Mouse (Mus musculus) midbrain, embryonic 15.5 days (tissue): ENCODE results near the gene Krt88. TPM values are rescaled to one million over a fixed set of nuclear protein-coding genes. Genes with fewer than 3 reads are reported as not detected.

Experiments
- ATAC-seq: fragments of 200-750 bp; cut with Nextera tagmentation; replicated peaks from 2 replicates; pipeline ENCODE4 v1.8.0; 2017; ENCODE audit warnings: moderate TSS enrichment
- H3K27ac ChIP-seq: fragments of 300-500 bp; sonication (generic); 2 replicates; pipeline ENCODE4 v1.5.1; 2015; ENCODE audit warnings: mild to moderate bottlenecking, inconsistent platforms
- H3K27me3 ChIP-seq: fragments of 300-500 bp; sonication (generic); replicated peaks from 2 replicates; pipeline ENCODE4 v1.6.1; 2015; ENCODE audit warnings: inconsistent platforms
- H3K36me3 ChIP-seq: fragments of 300-500 bp; sonication (generic); replicated peaks from 2 replicates; pipeline ENCODE4 v1.6.1; 2015; ENCODE audit warnings: inconsistent platforms
- H3K4me1 ChIP-seq: fragments of 300-500 bp; sonication (generic); 2 replicates; pipeline ENCODE4 v1.6.1; 2015; ENCODE audit warnings: inconsistent platforms
- H3K4me2 ChIP-seq: fragments of 300-500 bp; sonication (generic); 2 replicates; pipeline ENCODE4 v1.6.1; 2015; ENCODE audit warnings: inconsistent platforms, mild to moderate bottlenecking, moderate library complexity
- H3K4me3 ChIP-seq: fragments of 300-500 bp; sonication (generic); 2 replicates; pipeline ENCODE4 v1.5.1; 2015; ENCODE audit warnings: mild to moderate bottlenecking, inconsistent platforms
- H3K9ac ChIP-seq: fragments of 300-500 bp; sonication (generic); 2 replicates; pipeline ENCODE4 v1.6.1; 2015; ENCODE audit warnings: mild to moderate bottlenecking, inconsistent platforms
- H3K9me3 ChIP-seq: fragments of 300-500 bp; sonication (generic); 2 replicates; pipeline ENCODE4 v1.6.1; 2016; ENCODE audit warnings: inconsistent platforms
- WGBS: fragments of 180-500 bp; shearing (Covaris S2); methylation state at CpG from one replicate; pipeline ENCODE4 v1.1.7; 2015; ENCODE audit warnings: mixed read lengths; 5-methylcytosine and 5-hydroxymethylcytosine counted together
- polyA plus RNA-seq: library from polyadenylated mRNA; unstranded; fragments of >200 nt; fragmentation: Nextera tagmentation; extraction: Ambion mirVana; gene quantifications from 2 replicates; pipeline ENCODE4 v1.2.1, GENCODE M21; 2015

The Krt88 gene
- polyA plus RNA-seq = not detected in 2 replicates

GRCm38 (mm10) chr15:101447444-101447843, at the start of gene Krt88:
Gene Krt88 (plus strand): TSS chr15:101447744.
- no peaks in the 10 kb centered on the region for H3K27me3 ChIP-seq
- H3K4me1 ChIP-seq = no peaks in the 10 kb centered on the region
- H3K9me3 ChIP-seq = no peaks in the 10 kb centered on the region
- H3K4me3 ChIP-seq = no peak within 1 kb of the TSS
- no peak for ATAC-seq
- H3K27ac ChIP-seq = no peak within 1 kb of the TSS
- WGBS = 84% methylated on average over 2 of the region's 2 CpGs
- no peak within 1 kb of the TSS for H3K9ac ChIP-seq
- no peaks in the 10 kb centered on the region for H3K36me3 ChIP-seq
- no peak within 1 kb of the TSS for H3K4me2 ChIP-seq

- H3K36me3 ChIP-seq = no peaks in the 10 kb centered on the region
- no peaks in the 10 kb centered on the region for H3K4me1 ChIP-seq
- no peaks in the 10 kb centered on the region for H3K9me3 ChIP-seq
- no peak overlapping the region for H3K27ac ChIP-seq
- no peak overlapping the region for H3K4me3 ChIP-seq
- no peak overlapping the region for H3K9ac ChIP-seq
- H3K27me3 ChIP-seq = no peaks in the 10 kb centered on the region
- WGBS = 85% methylated on average over 8 of the region's 8 CpGs
- no peak overlapping the region for H3K4me2 ChIP-seq
- no peak for ATAC-seq
Measured at GRCm38 (mm10) chr15:101398269-101398668, 49.3 kb upstream of the Krt88 start.

- no peak within 1 kb of the TSS for H3K4me3 ChIP-seq
- no peaks in the 10 kb centered on the region for H3K36me3 ChIP-seq
- no peaks in the 10 kb centered on the region for H3K9me3 ChIP-seq
- H3K9ac ChIP-seq = no peak within 1 kb of the TSS
- H3K4me2 ChIP-seq = no peak within 1 kb of the TSS
- WGBS = 54% methylated on average over 2 of the region's 2 CpGs
- H3K27me3 ChIP-seq = peaks cover 10% of the 10 kb centered on the region
- ATAC-seq = no peak
- no peak within 1 kb of the TSS for H3K27ac ChIP-seq
- H3K4me1 ChIP-seq = peaks cover 3% of the 10 kb centered on the region; the same call in 1 of the 2 replicates
Measured at GRCm38 (mm10) chr15:101410775-101411174, 36.8 kb upstream of the Krt88 start, which contains the start of gene Krt7. Gene Krt7 (plus strand): TSS chr15:101411043.

- no peak overlapping the region for H3K27ac ChIP-seq
- WGBS = 33% methylated on average over 31 of the region's 31 CpGs
- no peak overlapping the region for H3K4me2 ChIP-seq
- H3K27me3 ChIP-seq = peaks cover 10% of the 10 kb centered on the region
- no peaks in the 10 kb centered on the region for H3K9me3 ChIP-seq
- no peak overlapping the region for H3K9ac ChIP-seq
- no peaks in the 10 kb centered on the region for H3K36me3 ChIP-seq
- no peak for ATAC-seq
- H3K4me3 ChIP-seq = no peak overlapping the region
- peaks cover 3% of the 10 kb centered on the region; the same call in 1 of the 2 replicates for H3K4me1 ChIP-seq
Measured at GRCm38 (mm10) chr15:101412188-101412587, 35.4 kb upstream of the Krt88 start.

- H3K36me3 ChIP-seq = no peaks in the 10 kb centered on the region
- H3K27me3 ChIP-seq = peaks cover 10% of the 10 kb centered on the region
- no peak overlapping the region for H3K4me2 ChIP-seq
- H3K9me3 ChIP-seq = no peaks in the 10 kb centered on the region
- H3K27ac ChIP-seq = no peak overlapping the region
- WGBS = 51% methylated on average over 7 of the region's 7 CpGs
- ATAC-seq = no peak
- no peak overlapping the region for H3K9ac ChIP-seq
- peaks cover 3% of the 10 kb centered on the region; the same call in 1 of the 2 replicates for H3K4me1 ChIP-seq
- H3K4me3 ChIP-seq = no peak overlapping the region
Measured at GRCm38 (mm10) chr15:101413916-101414635, 33.5 kb upstream of the Krt88 start.

- no peaks in the 10 kb centered on the region for H3K36me3 ChIP-seq
- no peak for ATAC-seq
- 42% methylated on average over 11 of the region's 11 CpGs for WGBS
- no peak overlapping the region for H3K9ac ChIP-seq
- no peak overlapping the region for H3K27ac ChIP-seq
- H3K4me3 ChIP-seq = no peak overlapping the region
- peaks cover 3% of the 10 kb centered on the region; the same call in 1 of the 2 replicates for H3K4me1 ChIP-seq
- H3K27me3 ChIP-seq = peaks cover 10% of the 10 kb centered on the region
- no peak overlapping the region for H3K4me2 ChIP-seq
- no peaks in the 10 kb centered on the region for H3K9me3 ChIP-seq
Measured at GRCm38 (mm10) chr15:101414807-101415565, 32.6 kb upstream of the Krt88 start.

DNA sequence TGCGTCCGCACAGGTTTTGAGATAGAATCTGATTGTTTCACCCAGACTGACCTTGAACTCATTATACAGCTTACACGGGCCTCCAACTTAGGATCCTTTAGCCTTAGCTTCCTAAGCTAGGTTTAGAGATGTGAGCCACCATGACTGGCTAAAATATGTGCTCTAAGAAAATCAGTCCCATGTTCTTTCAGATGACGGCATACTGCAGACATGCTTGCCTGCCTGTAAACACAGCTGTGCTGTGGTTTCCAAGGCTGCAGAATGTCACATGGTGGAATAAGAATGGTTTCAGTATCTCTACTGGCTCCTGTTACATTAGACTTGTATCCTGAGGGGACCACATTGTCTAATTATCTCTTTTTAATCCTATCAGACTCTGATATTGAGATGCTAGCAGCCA, 28.6 kb upstream of the Krt88 start:
- H3K4me3 ChIP-seq = no peak overlapping the region
- no peak overlapping the region for H3K27ac ChIP-seq
- H3K27me3 ChIP-seq = no peaks in the 10 kb centered on the region
- no peak overlapping the region for H3K9ac ChIP-seq
- WGBS = 81% methylated on average over 4 of the region's 4 CpGs
- H3K4me2 ChIP-seq = no peak overlapping the region
- no peaks in the 10 kb centered on the region for H3K9me3 ChIP-seq
- no peak for ATAC-seq
- no peaks in the 10 kb centered on the region for H3K36me3 ChIP-seq
- peaks cover 3% of the 10 kb centered on the region; the same call in 1 of the 2 replicates for H3K4me1 ChIP-seq

DNA sequence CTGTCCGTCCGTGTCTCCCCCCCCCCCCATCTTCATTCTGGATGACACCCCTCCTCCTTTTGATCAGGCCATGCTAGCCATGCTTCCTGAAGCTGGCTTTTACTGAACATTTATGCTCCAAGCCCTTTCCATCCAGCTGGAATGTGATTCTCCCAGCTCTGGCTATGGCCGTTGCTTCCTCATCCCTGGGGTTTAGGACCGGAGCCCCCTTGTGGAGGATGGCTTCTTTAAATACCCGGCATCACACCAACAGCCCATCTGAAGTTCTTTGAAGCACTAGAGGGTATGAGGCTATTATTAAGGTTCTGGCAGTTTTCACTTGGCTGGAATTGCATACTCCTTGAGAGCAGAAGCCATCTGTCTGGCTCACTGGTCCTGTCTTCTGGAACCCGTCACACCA, 26.6 kb upstream of the Krt88 start:
- Histone ChIP-seq H3K4me3 (no peak overlapping the region), H3K4me2 (no peak overlapping the region), H3K9ac (no peak overlapping the region), H3K27me3 (no peaks in the 10 kb centered on the region), H3K4me1 (no peaks in the 10 kb centered on the region), H3K36me3 (no peaks in the 10 kb centered on the region), H3K9me3 (no peaks in the 10 kb centered on the region), H3K27ac (no peak overlapping the region)
- WGBS = 62% methylated on average over 6 of the region's 6 CpGs
- no peak for ATAC-seq

DNA sequence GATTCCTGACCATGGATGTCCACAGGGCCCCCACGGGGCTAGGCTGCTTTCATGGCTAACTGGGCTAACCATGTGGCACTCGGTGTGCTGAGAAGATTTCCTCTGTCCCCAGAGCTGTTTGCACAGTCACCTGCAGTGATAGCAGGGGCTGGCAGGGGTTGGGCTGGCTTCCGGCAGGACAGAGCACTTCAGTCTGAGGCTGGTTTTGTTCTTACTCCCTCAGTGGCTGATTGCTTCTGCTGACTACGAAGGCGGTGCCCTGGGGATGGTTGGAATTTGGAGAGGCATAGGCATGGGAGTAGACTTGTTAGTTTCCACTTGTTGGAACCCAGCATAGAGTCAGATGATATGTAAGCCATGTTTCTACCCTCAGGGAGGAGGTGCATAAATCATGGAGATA, 22.6 kb upstream of the Krt88 start:
- H3K4me3 ChIP-seq = no peak overlapping the region
- no peak overlapping the region for H3K9ac ChIP-seq
- ATAC-seq = no peak
- no peaks in the 10 kb centered on the region for H3K27me3 ChIP-seq
- no peaks in the 10 kb centered on the region for H3K4me1 ChIP-seq
- no peaks in the 10 kb centered on the region for H3K36me3 ChIP-seq
- H3K9me3 ChIP-seq = no peaks in the 10 kb centered on the region
- H3K4me2 ChIP-seq = no peak overlapping the region
- whole genome bisulfite sequencing = 30% methylated on average over 5 of the region's 5 CpGs
- no peak overlapping the region for H3K27ac ChIP-seq

- 88% methylated on average over 7 of the region's 7 CpGs for WGBS
- H3K27ac ChIP-seq = no peak overlapping the region
- H3K4me3 ChIP-seq = no peak overlapping the region
Measured at GRCm38 (mm10) chr15:101436611-101437010, 10.9 kb upstream of the Krt88 start.

DNA sequence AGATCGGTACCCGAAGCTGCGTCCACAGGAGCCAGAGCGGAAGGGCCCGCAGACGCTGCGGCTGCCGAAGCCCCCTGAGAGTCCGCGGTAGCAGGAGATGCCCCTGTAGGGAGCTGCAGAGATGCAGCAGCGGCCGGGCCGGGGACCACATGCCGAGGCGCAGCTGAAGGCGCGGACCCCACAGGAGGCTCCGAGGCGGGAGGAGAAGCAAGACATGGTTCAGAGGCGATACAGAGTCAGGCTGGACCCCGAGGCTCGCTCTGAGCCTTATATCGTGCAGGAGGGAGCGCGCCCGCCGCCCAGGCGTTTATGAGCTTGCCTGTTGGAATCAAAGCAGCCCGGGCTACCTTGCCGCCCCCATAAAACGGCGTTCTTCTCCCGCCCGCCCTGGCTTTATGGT, 9.0 kb upstream of the Krt88 start, which contains the start of gene Krt87:
Gene Krt87 (minus strand): TSS at position 250 of the 400 bp plus-strand sequence.
- no peak within 1 kb of the TSS for H3K27ac ChIP-seq
- no peaks in the 10 kb centered on the region for H3K36me3 ChIP-seq
- 1% methylated on average over 34 of the region's 34 CpGs for WGBS
- H3K27me3 ChIP-seq = peaks cover 25% of the 10 kb centered on the region
- peak within 1 kb of the TSS; percentile 42 for H3K4me3 ChIP-seq
- H3K9me3 ChIP-seq = no peaks in the 10 kb centered on the region
- peaks cover 10% of the 10 kb centered on the region; the same call in 1 of the 2 replicates for H3K4me1 ChIP-seq
- H3K9ac ChIP-seq = peak within 1 kb of the TSS; percentile 46
- peak within 1 kb of the TSS; percentile 87 for H3K4me2 ChIP-seq
- no peak for ATAC-seq

More at GRCm38 (mm10) chr15:101436611-101437010, 10.9 kb upstream of the Krt88 start:
- H3K9me3 ChIP-seq = no peaks in the 10 kb centered on the region
- ATAC-seq = no peak
- peaks cover 10% of the 10 kb centered on the region; the same call in 1 of the 2 replicates for H3K4me1 ChIP-seq
- H3K4me2 ChIP-seq = no peak overlapping the region
- peaks cover 25% of the 10 kb centered on the region for H3K27me3 ChIP-seq
- no peaks in the 10 kb centered on the region for H3K36me3 ChIP-seq
- H3K9ac ChIP-seq = no peak overlapping the region

DNA sequence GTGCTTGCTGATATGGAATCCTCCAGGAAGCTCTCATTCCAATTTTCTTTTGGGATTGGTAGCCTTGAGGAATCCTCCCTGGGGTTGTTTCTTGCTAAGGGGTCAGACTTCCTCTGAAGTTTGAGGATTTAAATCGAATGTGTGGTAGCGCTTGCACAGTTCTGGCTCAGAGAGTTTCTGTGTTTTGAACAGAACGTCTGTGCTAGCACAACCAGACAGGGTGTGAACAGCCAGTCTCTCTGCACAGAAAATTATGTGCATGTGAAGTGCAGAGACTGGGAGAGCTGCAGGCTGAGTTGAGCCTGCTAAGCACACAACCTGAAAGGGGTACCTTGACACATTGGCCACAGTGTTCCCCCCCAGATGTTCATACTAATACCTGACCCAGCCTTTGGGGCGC, 6.7 kb upstream of the Krt88 start:
- Histone ChIP-seq H3K36me3 (no peaks in the 10 kb centered on the region), H3K9ac (no peak overlapping the region), H3K27me3 (peaks cover 25% of the 10 kb centered on the region), H3K4me2 (no peak overlapping the region), H3K4me1 (peaks cover 10% of the 10 kb centered on the region; the same call in 1 of the 2 replicates), H3K27ac (no peak overlapping the region), H3K9me3 (no peaks in the 10 kb centered on the region), H3K4me3 (no peak overlapping the region)
- 80% methylated on average over 4 of the region's 4 CpGs for WGBS
- no peak for ATAC-seq
